Mouse (Mus musculus): ENCODE results near the gene Ubtd2. TPM values are rescaled to one million over a fixed set of nuclear protein-coding genes. Genes with fewer than 3 reads are reported as not detected.

Ubtd2 gene
- total RNA-seq, 2 experiments from 2014 or later = 9.3 to 12.1 TPM

DNA sequence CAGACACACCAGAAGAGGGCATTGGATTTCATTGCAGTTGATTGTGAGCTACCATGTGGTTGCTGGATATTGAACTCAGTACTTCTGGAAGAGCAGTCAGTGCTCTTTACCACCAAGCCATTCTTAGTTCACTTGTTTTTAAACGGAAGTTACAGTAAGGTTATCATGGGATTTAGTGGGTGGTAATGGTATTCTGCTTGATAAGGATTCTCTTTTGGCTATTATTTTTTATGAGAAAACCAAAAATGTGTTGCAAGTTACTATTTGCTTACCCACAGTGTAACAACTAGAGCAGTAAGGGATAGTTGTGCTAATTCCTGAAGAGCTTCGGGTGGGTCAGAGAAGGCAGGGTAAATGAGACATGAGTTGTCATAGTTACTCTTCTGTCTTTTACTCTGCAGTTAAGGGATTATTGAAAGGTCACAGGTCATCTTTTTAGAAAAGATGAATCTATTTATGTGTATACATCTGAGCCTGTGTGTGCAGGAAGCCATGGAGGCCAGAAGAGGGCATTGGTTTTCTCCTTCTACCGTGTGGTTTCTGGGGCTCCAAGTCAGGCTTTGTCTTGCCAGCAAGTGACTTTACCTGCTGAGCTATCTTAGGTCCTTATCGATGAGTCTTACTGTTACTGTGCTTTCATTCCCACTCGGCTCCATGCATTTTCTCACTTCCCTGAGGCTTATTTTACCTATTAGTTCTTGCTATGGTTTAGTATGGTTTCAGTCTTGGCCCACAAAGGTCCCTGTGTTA is 20.5 kb downstream of the Ubtd2 start:
- Histone ChIP-seq H3K27ac (no peak overlapping the region), H3K4me3 (no peak overlapping the region)
- intact Hi-C loops (cut with DNase I) = no loop called here
- DNase-seq = no peak
- TF ChIP-seq CTCF (IDR thresholded peaks at IDR 0.05) = peak; percentile 23; the same call in 1 of the 2 replicates

- no peak overlapping the region for H3K27ac ChIP-seq
- DNase-seq = no peak
- intact Hi-C loops (cut with DNase I) = no loop called here
- H3K4me3 ChIP-seq = no peak overlapping the region
- no peak for TF ChIP-seq CTCF (IDR thresholded peaks at IDR 0.05)
Observed at GRCm38 (mm10) chr11:32481525-32481924, 26.4 kb downstream of the Ubtd2 start.

- TF ChIP-seq CTCF (IDR thresholded peaks at IDR 0.05) = peak; percentile 9; the same call in 1 of the 2 replicates
- Histone ChIP-seq H3K27ac (no peak overlapping the region), H3K4me3 (no peak overlapping the region)
- intact Hi-C loops (cut with DNase I) = loop anchor here (5.0 kb wide), 1 partner anchor 33 kb away; no protein-coding TSS in a partner anchor
- DNase-seq = no peak
Observed at GRCm38 (mm10) chr11:32485290-32485689, 30.1 kb downstream of the Ubtd2 start.

DNA sequence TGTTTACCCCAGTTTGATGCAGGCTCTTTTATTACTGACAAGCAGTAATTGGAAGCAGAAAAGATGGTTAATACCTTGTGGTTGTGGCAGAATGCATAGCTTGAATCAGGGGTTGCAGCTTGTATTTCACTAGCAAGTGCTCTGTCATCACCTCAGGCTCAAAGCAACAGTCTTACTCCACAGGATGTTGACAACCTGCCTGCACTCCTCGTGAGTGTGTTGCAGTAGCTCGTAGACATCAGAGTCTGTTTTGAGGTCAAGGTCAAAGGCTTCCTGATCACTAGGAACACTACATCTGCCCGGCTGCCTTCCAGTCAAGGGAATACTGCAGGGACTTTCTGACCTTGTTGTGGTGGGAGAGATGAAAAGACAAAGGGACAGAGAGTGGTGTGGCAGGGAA is 31.5 kb downstream of the Ubtd2 start:
- intact Hi-C loops (cut with DNase I) = loop anchor here (5.0 kb wide), 1 partner anchor 34 kb away; no protein-coding TSS in a partner anchor
- Histone ChIP-seq H3K27ac (no peak overlapping the region), H3K4me3 (no peak overlapping the region)
- no peak for TF ChIP-seq CTCF (IDR thresholded peaks at IDR 0.05)
- DNase-seq = no peak

- peak overlapping the region; percentile 56 for H3K27ac ChIP-seq
- H3K4me3 ChIP-seq = no peak overlapping the region
- TF ChIP-seq CTCF (IDR thresholded peaks at IDR 0.05) = peak; percentile 33
- no peak for DNase-seq
- intact Hi-C loops (cut with DNase I) = loop anchor here (5.0 kb wide), 1 partner anchor 35 kb away; no protein-coding TSS in a partner anchor
Observed at GRCm38 (mm10) chr11:32487501-32487900, 32.3 kb downstream of the Ubtd2 start.

DNA sequence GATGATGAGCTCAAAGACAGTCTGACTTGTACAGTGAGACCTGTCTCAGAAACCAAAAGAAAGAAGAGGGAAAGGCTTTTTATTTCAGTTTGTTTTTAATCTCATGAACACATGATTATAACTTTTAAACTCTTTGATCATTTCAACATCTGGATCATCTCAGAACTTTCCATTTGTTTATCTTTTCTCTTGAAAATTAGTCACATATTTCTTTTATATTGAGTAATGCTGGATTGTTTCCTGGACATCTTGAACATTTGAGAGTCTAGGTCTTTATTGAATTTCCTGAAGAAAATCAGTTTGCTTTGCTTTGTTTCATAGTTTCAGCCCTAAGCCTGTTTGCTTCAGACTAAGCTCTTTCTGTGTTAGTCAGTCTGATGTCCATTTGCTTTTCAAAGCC is 33.2 kb downstream of the Ubtd2 start:
- no peak for DNase-seq

GRCm38 (mm10) chr11:32488808-32489670 is 33.9 kb downstream of the Ubtd2 start:
- peak overlapping the region; percentile 44 for H3K27ac ChIP-seq
- no peak overlapping the region for H3K4me3 ChIP-seq
- intact Hi-C loops (cut with DNase I) = loop anchor here (5.0 kb wide), 1 partner anchor 37 kb away; no protein-coding TSS in a partner anchor
- TF ChIP-seq CTCF (IDR thresholded peaks at IDR 0.05) = no peak
- DNase-seq = no peak

More for the DNA sequence above, 33.2 kb downstream of the Ubtd2 start:
- intact Hi-C loops (cut with DNase I) = loop anchor here (5.0 kb wide), 1 partner anchor 36 kb away; no protein-coding TSS in a partner anchor
- TF ChIP-seq CTCF (IDR thresholded peaks at IDR 0.05) = no peak
- Histone ChIP-seq H3K4me3 (no peak overlapping the region), H3K27ac (peak overlapping the region; percentile 56)

- intact Hi-C loops (cut with DNase I) = no loop called here
- no peak for TF ChIP-seq CTCF (IDR thresholded peaks at IDR 0.05)
- peak overlapping the region; percentile 61; the same call in 1 of the 2 replicates for H3K27ac ChIP-seq
- DNase-seq = no peak
- no peak overlapping the region for H3K4me3 ChIP-seq
Observed at GRCm38 (mm10) chr11:32491079-32491478, 35.9 kb downstream of the Ubtd2 start.

- Histone ChIP-seq H3K27ac (no peak overlapping the region), H3K4me3 (no peak overlapping the region; the same call in 1 of the 2 replicates)
- DNase-seq = peak; percentile 53
- intact Hi-C loops (cut with DNase I) = no loop called here
- TF ChIP-seq CTCF (IDR thresholded peaks at IDR 0.05) = no peak
Observed at GRCm38 (mm10) chr11:32493312-32493711, 38.1 kb downstream of the Ubtd2 start.

DNA sequence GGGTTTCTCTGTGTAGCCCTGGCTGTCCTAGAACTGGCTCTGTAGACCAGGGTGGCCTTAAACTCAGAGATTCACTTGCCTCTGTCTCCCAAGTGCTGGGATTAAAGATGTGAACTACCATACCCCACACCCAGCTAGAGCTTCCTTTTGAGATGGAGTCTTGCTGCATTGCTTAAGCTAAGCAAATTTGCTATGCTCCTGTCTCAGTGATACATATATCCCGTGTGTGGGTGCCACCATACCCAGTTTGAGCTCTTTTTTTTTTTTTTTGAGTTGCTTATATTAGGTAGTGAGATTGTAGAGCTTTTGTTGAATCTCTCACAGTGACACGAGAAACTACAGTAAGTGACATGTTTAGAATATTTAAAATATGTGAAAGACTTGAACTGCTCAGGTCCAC is 40.1 kb downstream of the Ubtd2 start:
- intact Hi-C loops (cut with DNase I) = no loop called here
- H3K4me3 ChIP-seq = no peak overlapping the region
- no peak for TF ChIP-seq CTCF (IDR thresholded peaks at IDR 0.05)

GRCm38 (mm10) chr11:32498757-32499535 is 43.8 kb downstream of the Ubtd2 start:
- no peak overlapping the region for H3K27ac ChIP-seq
- H3K4me3 ChIP-seq = no peak overlapping the region
- peak; percentile 64 for DNase-seq
- intact Hi-C loops (cut with DNase I) = no loop called here
- TF ChIP-seq CTCF (IDR thresholded peaks at IDR 0.05) = no peak

More for the DNA sequence above, 40.1 kb downstream of the Ubtd2 start:
- DNase-seq = no peak
- no peak overlapping the region for H3K27ac ChIP-seq

DNA sequence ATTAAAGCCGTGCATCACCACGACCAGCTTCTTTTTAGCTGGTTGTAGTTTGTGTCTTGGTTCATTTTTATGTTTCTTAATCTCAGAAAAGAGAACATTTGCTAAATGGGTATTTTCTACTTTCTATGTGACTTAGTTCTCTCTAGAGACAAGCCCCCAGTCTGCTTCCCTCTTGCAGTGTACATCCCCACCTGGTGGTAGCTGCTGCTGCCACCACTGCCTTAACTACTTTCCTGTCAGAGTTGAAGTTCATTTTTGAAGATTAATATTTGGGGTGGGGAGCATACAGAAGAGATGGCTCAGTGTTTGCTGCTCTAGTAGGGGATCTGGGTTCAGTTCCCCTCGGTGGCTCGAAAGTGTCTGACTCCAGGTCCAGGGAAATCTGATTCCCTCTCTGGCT is 44.8 kb downstream of the Ubtd2 start:
- DNase-seq = no peak
- TF ChIP-seq CTCF (IDR thresholded peaks at IDR 0.05) = peak; percentile 30
- Histone ChIP-seq H3K4me3 (no peak overlapping the region), H3K27ac (no peak overlapping the region)
- intact Hi-C loops (cut with DNase I) = no loop called here
